Mouse (Mus musculus) cortical plate, adult 2 months (tissue): ENCODE data around the gene Gm45837.

Experiments used
- CTCF ChIP-seq: fragments of 200-500 bp; IDR thresholded peaks from 2 replicates; pipeline ENCODE4 v1.5.1; 2011; ENCODE audit warnings: mild to moderate bottlenecking, control low read depth, low read length; ENCODE audit not compliant: insufficient read depth; ENCODE audit errors: extremely low read depth
- POLR2A ChIP-seq: fragments of 200-500 bp; IDR thresholded peaks from 2 replicates; pipeline ENCODE4 v1.6.1; 2011; ENCODE audit warnings: mild to moderate bottlenecking, low read length, control low read depth; ENCODE audit not compliant: insufficient read depth; ENCODE audit errors: extremely low read depth

- no peak for TF ChIP-seq CTCF
- TF ChIP-seq POLR2A: no peak
Observed at GRCm38 (mm10) chr7:101401510-101401909, 9.2 kb upstream of the Gm45837 start.
